Mouse (Mus musculus) limb, embryonic 14.5 days (tissue): ENCODE measurements around the gene Rbfox3. TPM values are rescaled to one million over a fixed set of nuclear protein-coding genes. Genes with fewer than 3 reads are reported as not detected.

ENCODE experiments used
- ATAC-seq: fragments of 200-750 bp; cut with Nextera tagmentation; 2 replicates; pipeline ENCODE4 v1.8.0; 2017; ENCODE audit warnings: low read depth, moderate number of reproducible peaks, moderate TSS enrichment; ENCODE audit not compliant: low FRiP score
- DNase-seq: peaks from one replicate; pipeline ENCODE4 v3.0.0-alpha.2; 2015; ENCODE audit warnings: low spot score
- H3K27ac ChIP-seq: fragments of 300-500 bp; sonication (generic); replicated peaks from 2 replicates; pipeline ENCODE4 v1.5.1; 2014; ENCODE audit warnings: low read depth, mild to moderate bottlenecking, low read length, moderate library complexity, mixed read lengths
- H3K27me3 ChIP-seq: fragments of 300-500 bp; sonication (generic); 2 replicates; pipeline ENCODE4 v1.6.1; 2014; ENCODE audit warnings: low read length, mixed read lengths; ENCODE audit not compliant: control insufficient read depth, insufficient read depth
- H3K36me3 ChIP-seq: fragments of 300-500 bp; sonication (generic); 2 replicates; pipeline ENCODE4 v1.6.1; 2014; ENCODE audit warnings: mild to moderate bottlenecking, low read length, moderate library complexity, mixed read lengths; ENCODE audit not compliant: control insufficient read depth, insufficient read depth
- H3K4me1 ChIP-seq: fragments of 300-500 bp; sonication (generic); 2 replicates; pipeline ENCODE4 v1.6.1; 2014; ENCODE audit warnings: antibody characterized with exemption, low read length, mixed read lengths; ENCODE audit not compliant: control insufficient read depth, insufficient read depth
- H3K4me2 ChIP-seq: fragments of 300-500 bp; sonication (generic); replicated peaks from 2 replicates; pipeline ENCODE4 v1.6.1; 2014; ENCODE audit warnings: low read depth, mild to moderate bottlenecking, low read length, moderate library complexity; ENCODE audit not compliant: severe bottlenecking
- H3K4me3 ChIP-seq: fragments of 300-500 bp; sonication (generic); replicated peaks from 2 replicates; pipeline ENCODE4 v1.5.1; 2014; ENCODE audit warnings: low read length
- H3K9ac ChIP-seq: fragments of 300-500 bp; sonication (generic); 2 replicates; pipeline ENCODE4 v1.6.1; 2014; ENCODE audit warnings: mild to moderate bottlenecking, low read depth, low read length, moderate library complexity; ENCODE audit not compliant: severe bottlenecking
- H3K9me3 ChIP-seq: fragments of 300-500 bp; sonication (generic); 2 replicates; pipeline ENCODE4 v1.6.1; 2016; ENCODE audit warnings: low read length; ENCODE audit not compliant: control insufficient read depth
- POLR2A ChIP-seq: fragments of 200-500 bp; IDR thresholded peaks from 2 replicates; pipeline ENCODE4 v1.8.0; 2012; ENCODE audit warnings: inconsistent platforms, mild to moderate bottlenecking, moderate library complexity, borderline replicate concordance; ENCODE audit not compliant: insufficient read depth, insufficient read length; ENCODE audit errors: extremely low read depth
- WGBS: fragments of 180-500 bp; shearing (Covaris S2); extraction: QIAGEN DNeasy Blood & Tissue Kit; methylation state at CpG from one replicate; pipeline ENCODE4 v1.1.7; 2014; 5-methylcytosine and 5-hydroxymethylcytosine counted together
- polyA plus RNA-seq, 2 experiments: library from polyadenylated mRNA; depleted of rRNA in 1 of 2; stranded (reverse) in 1 of 2; unstranded in 1 of 2; fragments of >200 nt; fragmentation: Nextera tagmentation in 1 of 2; extraction: Ambion mirVana in 1 of 2; gene quantifications; 2 replicates each; pipeline versions ENCODE4 v1.2.1 to v1.2.3; 2012 to 2014

The Rbfox3 gene
- polyA plus RNA-seq, 2 experiments = 0.43 to 0.44 TPM

DNA sequence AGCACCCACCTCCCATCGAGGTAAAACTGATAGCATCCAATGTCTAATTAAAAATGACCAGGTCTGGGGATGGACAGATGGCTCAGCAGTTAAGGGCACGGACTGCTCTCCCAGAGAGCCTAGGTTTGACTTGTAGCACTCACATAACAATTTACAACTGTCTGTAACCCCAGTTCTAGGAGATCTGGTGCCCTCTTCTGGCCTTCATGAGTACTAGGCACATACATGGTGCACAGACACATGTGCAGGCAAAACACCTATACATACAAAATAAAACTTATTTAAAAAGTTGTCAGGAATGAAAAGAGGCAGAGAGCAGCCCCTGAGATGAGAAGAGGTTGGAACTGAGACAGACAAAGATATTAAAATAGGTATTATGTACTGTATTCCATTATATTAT, 305.8 kb downstream of the Rbfox3 start:
- DNase-seq (no peak), ATAC-seq (no peak)
- WGBS = 74% methylated on average over 2 of the region's 2 CpGs
- H3K4me2 ChIP-seq = no peak overlapping the region
- 0 out of 2 replicates have a peak, but pooled peaks cover 8% of the 10 kb centered on the region for H3K27me3 ChIP-seq
- H3K27ac ChIP-seq = no peak overlapping the region
- H3K9me3 ChIP-seq = no peaks in the 10 kb centered on the region
- H3K4me1 ChIP-seq = no peaks in the 10 kb centered on the region
- H3K4me3 ChIP-seq = no peak overlapping the region
- H3K36me3 ChIP-seq = no peaks in the 10 kb centered on the region
- no peak overlapping the region for H3K9ac ChIP-seq
- TF ChIP-seq POLR2A = no peak

DNA sequence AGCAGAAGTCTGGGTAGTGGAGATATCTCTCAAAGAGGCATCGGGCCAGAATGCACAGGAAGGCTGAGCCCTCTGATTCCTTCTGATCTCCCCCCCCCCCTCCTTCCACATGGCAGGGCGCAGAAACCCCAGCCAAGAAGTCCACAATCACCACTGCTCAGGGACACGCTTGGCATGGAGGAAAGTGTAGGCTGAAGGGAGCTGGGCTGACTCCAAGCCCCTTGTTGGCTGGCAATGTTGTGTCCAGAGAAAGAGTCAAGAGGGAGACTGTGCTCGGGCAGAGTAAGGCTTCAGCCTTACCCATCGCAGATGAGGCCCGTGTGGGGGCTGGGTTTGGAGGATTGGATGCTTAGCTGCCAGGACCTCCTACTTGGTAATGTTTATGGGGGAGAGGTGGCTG, 307.2 kb downstream of the Rbfox3 start:
- H3K9ac ChIP-seq = no peak overlapping the region
- TF ChIP-seq POLR2A = no peak
- 65% methylated on average over 6 of the region's 6 CpGs for WGBS
- H3K9me3 ChIP-seq = no peaks in the 10 kb centered on the region
- no peaks in the 10 kb centered on the region for H3K36me3 ChIP-seq
- H3K4me3 ChIP-seq = no peak overlapping the region
- H3K27me3 ChIP-seq = 0 out of 2 replicates have a peak, but pooled peaks cover 3% of the 10 kb centered on the region
- no peak for ATAC-seq
- no peak overlapping the region for H3K4me2 ChIP-seq
- DNase-seq = no peak
- no peaks in the 10 kb centered on the region for H3K4me1 ChIP-seq
- no peak overlapping the region for H3K27ac ChIP-seq

DNA sequence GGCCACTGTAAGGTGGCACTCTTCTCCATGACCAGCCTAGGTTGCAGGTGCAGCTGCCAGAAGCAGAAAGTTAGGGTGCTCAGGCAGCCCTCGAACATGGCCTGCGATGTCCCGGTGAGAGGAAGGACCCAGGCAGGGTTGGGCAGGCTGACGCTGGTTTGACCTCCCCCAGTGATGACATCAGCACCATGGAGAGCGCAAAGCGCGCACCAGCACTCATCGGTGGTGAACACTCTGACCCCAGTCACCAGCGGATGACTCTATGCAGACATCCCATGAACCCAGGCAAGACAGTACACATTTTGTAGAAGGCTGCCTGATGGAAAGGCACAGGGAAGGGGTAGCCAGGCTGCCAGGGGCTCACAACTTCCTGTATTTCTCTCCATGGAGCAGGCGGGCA, 308.3 kb downstream of the Rbfox3 start:
- ATAC-seq (no peak), DNase-seq (peak; percentile 75)
- 4% methylated on average over 10 of the region's 10 CpGs for WGBS
- Histone ChIP-seq H3K9me3 (no peaks in the 10 kb centered on the region), H3K27ac (no peak overlapping the region), H3K36me3 (no peaks in the 10 kb centered on the region), H3K4me1 (no peaks in the 10 kb centered on the region), H3K9ac (no peak overlapping the region), H3K27me3 (no peaks in the 10 kb centered on the region), H3K4me3 (no peak overlapping the region), H3K4me2 (no peak overlapping the region)
- TF ChIP-seq POLR2A = no peak

DNA sequence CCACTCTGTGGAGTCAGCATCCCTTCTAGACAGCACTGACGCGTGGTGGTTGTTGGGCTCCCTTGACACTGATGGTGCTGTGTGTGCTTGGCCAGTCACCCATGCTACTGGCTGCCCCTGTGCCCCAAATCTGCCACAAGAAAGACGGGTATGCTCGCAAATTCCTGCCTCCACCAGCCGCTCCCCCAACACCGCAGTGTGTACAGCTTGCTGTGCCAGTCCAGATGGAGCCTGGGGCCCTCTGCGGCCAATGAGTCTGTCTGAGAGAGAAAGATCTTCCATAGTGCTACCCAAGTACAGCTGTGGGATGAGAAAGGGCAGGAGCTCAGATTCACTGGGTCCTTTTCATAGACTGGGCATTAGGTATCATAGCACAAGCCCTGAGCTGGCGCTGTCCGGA, 309.9 kb downstream of the Rbfox3 start:
- H3K9ac ChIP-seq = no peak overlapping the region
- WGBS = 55% methylated on average over 9 of the region's 9 CpGs
- no peaks in the 10 kb centered on the region for H3K36me3 ChIP-seq
- H3K4me2 ChIP-seq = no peak overlapping the region
- TF ChIP-seq POLR2A = no peak
- H3K9me3 ChIP-seq = no peaks in the 10 kb centered on the region
- DNase-seq (no peak), ATAC-seq (no peak)
- no peaks in the 10 kb centered on the region for H3K27me3 ChIP-seq
- no peaks in the 10 kb centered on the region for H3K4me1 ChIP-seq
- H3K4me3 ChIP-seq = no peak overlapping the region
- H3K27ac ChIP-seq = no peak overlapping the region

DNA sequence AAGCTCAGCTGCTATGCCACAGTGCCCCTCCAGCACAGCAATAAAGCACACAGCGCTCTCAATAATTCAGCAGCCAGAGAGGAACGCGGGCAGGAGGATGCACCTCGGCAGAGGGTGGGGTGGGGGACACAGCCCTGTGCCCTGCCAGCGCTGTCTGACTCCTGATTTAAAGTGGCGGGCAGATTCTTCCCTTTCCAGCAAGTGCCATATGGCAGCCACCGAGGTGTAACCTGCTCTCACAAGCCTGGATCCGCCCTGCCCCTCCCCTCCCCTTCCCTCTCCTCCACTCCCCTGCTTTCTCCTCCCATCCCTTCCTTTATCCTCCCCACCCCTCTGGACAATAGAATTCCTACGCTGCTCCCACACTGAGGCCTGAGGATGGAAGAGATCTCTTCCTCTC, 311.2 kb downstream of the Rbfox3 start:
- ATAC-seq = no peak
- Histone ChIP-seq H3K27ac (no peak overlapping the region), H3K9me3 (no peaks in the 10 kb centered on the region), H3K36me3 (no peaks in the 10 kb centered on the region), H3K9ac (no peak overlapping the region), H3K27me3 (no peaks in the 10 kb centered on the region), H3K4me2 (no peak overlapping the region), H3K4me1 (no peaks in the 10 kb centered on the region), H3K4me3 (no peak overlapping the region)
- TF ChIP-seq POLR2A = no peak
- no peak for DNase-seq
- WGBS = 0% methylated on average over 7 of the region's 9 CpGs

DNA sequence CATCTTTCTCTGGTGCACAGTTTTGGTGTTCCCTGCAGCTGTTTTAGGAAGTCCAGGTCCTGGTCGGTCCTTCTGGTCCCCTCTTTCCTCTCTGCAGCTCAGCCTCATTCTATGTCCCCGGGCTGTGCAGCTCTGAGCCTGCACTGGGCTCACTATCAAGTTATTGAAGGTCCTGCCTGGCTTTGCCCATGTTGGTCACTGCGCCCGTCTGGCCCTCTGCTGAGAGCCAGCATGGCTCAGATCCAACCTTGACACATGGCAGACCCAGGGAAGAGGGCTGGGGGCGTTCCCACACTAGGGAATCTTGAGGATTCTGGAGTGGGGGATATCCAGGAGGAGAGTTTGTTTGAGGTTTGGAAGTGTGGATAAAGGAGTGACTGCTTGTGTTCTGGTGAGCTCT, 312.7 kb downstream of the Rbfox3 start:
- WGBS = 54% methylated on average over 5 of the region's 5 CpGs
- H3K27ac ChIP-seq = no peak overlapping the region
- no peaks in the 10 kb centered on the region for H3K36me3 ChIP-seq
- H3K27me3 ChIP-seq = no peaks in the 10 kb centered on the region
- no peaks in the 10 kb centered on the region for H3K4me1 ChIP-seq
- no peak overlapping the region for H3K9ac ChIP-seq
- DNase-seq = no peak
- TF ChIP-seq POLR2A = no peak
- ATAC-seq = no peak
- H3K4me2 ChIP-seq = no peak overlapping the region
- H3K9me3 ChIP-seq = no peaks in the 10 kb centered on the region
- H3K4me3 ChIP-seq = no peak overlapping the region
